Mouse (Mus musculus) cerebellum, postnatal 25 days (tissue): ENCODE results near the gene Ctsw.
A peak's percentile ranks its signal among the peaks of the same experiment; 100 is the strongest.

ENCODE experiments used
- DNase-seq, 2 experiments: peaks; one replicate each; pipeline ENCODE4 v3.0.0; 2021; ENCODE audit warnings: mixed read lengths in 2 of 2

Ctsw gene

GRCm38 (mm10) chr19:5429806-5430205 is 38.5 kb downstream of the Ctsw start:
- DNase-seq: peak; percentile 79 to 85

GRCm38 (mm10) chr19:5429219-5429618 is 39.1 kb downstream of the Ctsw start:
- peak in 1 of 2 experiments; percentile 9 for DNase-seq

GRCm38 (mm10) chr19:5428083-5428482 is 40.2 kb downstream of the Ctsw start:
- DNase-seq: peak; percentile 24 to 48

GRCm38 (mm10) chr19:5426640-5427290 is 41.5 kb downstream of the Ctsw start:
- DNase-seq: peak in 1 of 2 experiments; percentile 10

GRCm38 (mm10) chr19:5425906-5426565 is 42.3 kb downstream of the Ctsw start:
- peak; percentile 33 to 47 for DNase-seq

- DNase-seq: peak; percentile 94 to 98
Observed at GRCm38 (mm10) chr19:5424782-5425741, 43.2 kb downstream of the Ctsw start, which contains the start of the genes Drap1 and AI837181. Drap1 (minus strand) TSS chr19:5424979. AI837181 (plus strand) TSS chr19:5425144.

GRCm38 (mm10) chr19:5424092-5424781 is 44.1 kb downstream of the Ctsw start:
- DNase-seq: peak in 1 of 2 experiments; percentile 87

GRCm38 (mm10) chr19:5423561-5423960 is 44.7 kb downstream of the Ctsw start:
- DNase-seq: peak; percentile 27 to 36

GRCm38 (mm10) chr19:5422895-5423443 is 45.3 kb downstream of the Ctsw start:
- peak in 1 of 2 experiments; percentile 17 for DNase-seq

- DNase-seq: peak; percentile 57 to 62
Observed at GRCm38 (mm10) chr19:5422267-5422666, 46.0 kb downstream of the Ctsw start.

GRCm38 (mm10) chr19:5421784-5422183 is 46.5 kb downstream of the Ctsw start:
- DNase-seq: no peak

GRCm38 (mm10) chr19:5420579-5420978 is 47.7 kb downstream of the Ctsw start:
- no peak for DNase-seq

GRCm38 (mm10) chr19:5419630-5420029 is 48.7 kb downstream of the Ctsw start:
- DNase-seq: no peak

GRCm38 (mm10) chr19:5418750-5419466 is 49.4 kb downstream of the Ctsw start:
- DNase-seq: no peak
